Mouse (Mus musculus) spleen, adult 10 weeks (tissue): ENCODE measurements around the gene Gm49673. TPM values are rescaled to one million over a fixed set of nuclear protein-coding genes. Genes with fewer than 3 reads are reported as not detected.

Source experiments
- polyA plus RNA-seq: library from polyadenylated mRNA; stranded (reverse); fragments of 350-450 nt; fragmentation: Illumina TruSeq; extraction: RNeasy Lipid Tissue Mini Kit (QIAGEN cat#74804); gene quantifications from one replicate; pipeline ENCODE4 v1.2.3, GENCODE M21; 2015; ENCODE audit warnings: low replicate concordance; ENCODE audit not compliant: insufficient read depth

Gm49673 gene
- polyA plus RNA-seq: 0.46 TPM

GRCm38 (mm10) chr17:8147439-8148316 is at the start of gene Gm49673, which contains the start of gene Rnaset2a:
Gene Gm49673, minus strand, starts transcription at chr17:8147788.
Gene Rnaset2a, minus strand, starts transcription at chr17:8148097.

GRCm38 (mm10) chr17:8164701-8165607 is 17.4 kb upstream of the Gm49673 start, which contains the start of gene Fgfr1op:
Gene Fgfr1op, plus strand, starts transcription at chr17:8165501.

Other genes with a start within 250 kb of the Gm49673 start
- gene Tagap, start 221.8 kb downstream of the Gm49673 start, polyA plus RNA-seq: 47.0 TPM
- gene Rsph3a, start 202.2 kb downstream of the Gm49673 start, polyA plus RNA-seq: 24.1 TPM
- 32.0 TPM for gene Rnaset2a, start 309 bp upstream of the Gm49673 start, polyA plus RNA-seq
- 45.0 TPM for gene Fgfr1op, start 17.7 kb upstream of the Gm49673 start, polyA plus RNA-seq
- 85.7 TPM for gene Ccr6, start 88.3 kb upstream of the Gm49673 start, polyA plus RNA-seq
- gene Mpc1, start 135.1 kb upstream of the Gm49673 start, polyA plus RNA-seq: 152 TPM
- 131 TPM for gene Sft2d1, start 163.3 kb upstream of the Gm49673 start, polyA plus RNA-seq
- gene Prr18, start 189.7 kb upstream of the Gm49673 start, polyA plus RNA-seq: 0.29 TPM
- gene T2, start 208.2 kb upstream of the Gm49673 start, polyA plus RNA-seq: not detected